Mouse (Mus musculus) bone marrow, adult 2 months (tissue): ENCODE measurements around the gene Plcb4. TPM values are rescaled to one million over a fixed set of nuclear protein-coding genes. Genes with fewer than 3 reads are reported as not detected.

Source experiments
- H3K27ac ChIP-seq: fragments of 200-500 bp; 2 replicates; pipeline ENCODE4 v1.5.1; 2012; ENCODE audit warnings: low read depth, mild to moderate bottlenecking, control low read depth, inconsistent platforms, low read length; ENCODE audit not compliant: control insufficient read depth, poor library complexity, insufficient read depth
- H3K4me1 ChIP-seq: fragments of 200-500 bp; 2 replicates; pipeline ENCODE4 v1.6.1; 2011; ENCODE audit warnings: low read length; ENCODE audit not compliant: control insufficient read depth, insufficient read depth
- H3K4me3 ChIP-seq: fragments of 200-500 bp; replicated peaks from 2 replicates; pipeline ENCODE3; 2011; ENCODE audit warnings: mild to moderate bottlenecking, low read depth, low read length, control low read depth; ENCODE audit not compliant: control insufficient read depth
- CTCF ChIP-seq: fragments of 200-500 bp; IDR thresholded peaks from 2 replicates; pipeline ENCODE4 v1.5.1; 2011; ENCODE audit warnings: low read length, control low read depth; ENCODE audit not compliant: control insufficient read depth, insufficient read depth
- POLR2A ChIP-seq: fragments of 200-500 bp; IDR thresholded peaks from 2 replicates; pipeline ENCODE4 v1.6.1; 2011; ENCODE audit warnings: low read depth, mild to moderate bottlenecking, control low read depth, low read length, borderline replicate concordance; ENCODE audit not compliant: control insufficient read depth
- WGBS: fragments of 180-500 bp; shearing (Covaris S2); methylation state at CpG from one replicate; pipeline ENCODE4 v1.1.7; 2018; 5-methylcytosine and 5-hydroxymethylcytosine counted together
- polyA plus RNA-seq: library from polyadenylated mRNA; stranded (reverse); fragments of >200 nt; gene quantifications from 2 replicates; pipeline ENCODE4 v1.2.4, GENCODE M21; 2011; ENCODE audit warnings: low replicate concordance; ENCODE audit not compliant: missing spikeins, insufficient read depth, insufficient read length

Plcb4 gene
- polyA plus RNA-seq, 1 experiment, result 12.1 TPM

DNA sequence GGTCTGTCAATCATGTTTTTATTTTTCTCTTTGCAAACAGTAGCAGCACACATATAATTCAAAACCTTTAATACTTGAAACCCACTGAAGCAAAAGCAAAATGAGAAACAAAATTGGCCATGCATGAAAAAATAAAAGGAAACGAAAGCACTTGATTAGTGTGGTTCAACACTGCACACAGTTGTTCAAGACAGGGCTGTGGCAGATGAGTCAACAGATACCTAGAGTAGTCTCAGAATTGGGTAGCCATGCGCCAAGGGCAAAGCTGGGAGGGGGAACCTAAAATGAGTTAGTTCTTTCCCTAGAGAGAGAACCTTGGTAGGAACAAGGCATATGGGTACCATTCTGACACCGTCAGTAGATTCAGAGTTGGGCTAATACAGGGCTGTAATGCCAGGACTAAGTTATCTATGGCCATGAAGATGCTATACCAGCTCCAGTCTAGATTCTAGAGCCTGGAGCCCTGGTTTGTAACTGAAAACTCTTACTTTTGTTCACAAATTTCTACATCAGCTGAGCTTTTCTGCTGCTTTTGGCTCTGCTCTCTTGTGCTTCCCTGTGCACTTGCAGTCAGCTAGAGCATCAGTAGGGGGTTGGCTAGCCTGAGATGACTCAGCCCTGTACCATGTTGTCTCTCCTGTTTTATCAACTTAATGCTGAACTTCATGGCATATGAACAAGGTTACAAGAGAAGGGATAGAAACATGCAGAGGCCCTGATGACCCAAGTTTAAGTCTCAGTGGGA lies 168.0 kb downstream of the Plcb4 start:
- WGBS, result 72% methylated on average over 3 of the region's 3 CpGs
- no peaks in the 10 kb centered on the region; the same call in 1 of the 2 replicates for H3K4me1 ChIP-seq
- TF ChIP-seq CTCF (no peak), POLR2A (no peak)
- H3K4me3 ChIP-seq, result no peak overlapping the region
- no peak overlapping the region for H3K27ac ChIP-seq

DNA sequence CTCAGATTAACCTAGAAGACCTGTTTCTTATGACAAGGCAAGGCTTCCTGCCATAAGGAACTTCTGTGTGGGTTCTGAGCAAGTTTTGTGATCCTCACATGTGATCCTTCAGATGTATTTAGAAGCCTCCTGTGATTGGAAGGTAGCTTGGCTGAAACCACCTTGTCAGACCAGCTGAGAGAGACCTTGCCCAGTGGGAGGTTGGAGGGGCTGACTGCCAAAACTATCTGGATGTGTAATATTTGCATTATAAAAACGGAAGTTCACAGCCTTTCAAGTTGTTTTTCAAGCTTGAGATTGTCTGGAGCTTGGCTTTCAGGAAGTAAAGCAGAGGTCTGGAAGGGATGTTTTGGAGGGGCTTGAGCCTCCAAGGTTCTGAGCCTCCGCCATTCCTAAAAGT lies 169.6 kb downstream of the Plcb4 start:
- WGBS, result 49% methylated on average over 2 of the region's 2 CpGs
- no peak overlapping the region for H3K27ac ChIP-seq
- H3K4me1 ChIP-seq, result no peaks in the 10 kb centered on the region; the same call in 1 of the 2 replicates
- TF ChIP-seq POLR2A (no peak), CTCF (no peak)
- H3K4me3 ChIP-seq, result no peak overlapping the region

DNA sequence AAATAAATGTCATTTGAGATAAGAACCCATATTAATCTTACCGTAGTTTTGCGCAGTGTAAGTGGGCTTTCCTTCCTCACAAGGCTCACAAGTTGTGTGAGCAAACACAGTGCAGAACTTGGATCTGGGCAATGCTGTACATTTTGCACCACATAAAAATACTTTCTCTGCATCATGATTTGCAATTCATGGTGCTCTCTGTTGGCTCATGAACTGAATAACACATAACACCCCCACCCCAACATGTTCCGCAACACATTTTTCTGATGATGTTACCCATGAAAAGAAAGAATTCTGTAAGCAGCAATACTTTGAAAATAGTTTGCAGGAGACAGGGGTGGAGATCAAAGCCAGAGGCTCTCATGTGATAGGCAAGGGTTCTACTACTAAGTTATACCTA lies 174.9 kb downstream of the Plcb4 start:
- Histone ChIP-seq H3K4me1 (no peaks in the 10 kb centered on the region; the same call in 1 of the 2 replicates), H3K27ac (no peak overlapping the region), H3K4me3 (no peak overlapping the region)
- WGBS, result 90% methylated on average over 3 of the region's 3 CpGs
- no peak for TF ChIP-seq CTCF
- TF ChIP-seq POLR2A, result no peak

DNA sequence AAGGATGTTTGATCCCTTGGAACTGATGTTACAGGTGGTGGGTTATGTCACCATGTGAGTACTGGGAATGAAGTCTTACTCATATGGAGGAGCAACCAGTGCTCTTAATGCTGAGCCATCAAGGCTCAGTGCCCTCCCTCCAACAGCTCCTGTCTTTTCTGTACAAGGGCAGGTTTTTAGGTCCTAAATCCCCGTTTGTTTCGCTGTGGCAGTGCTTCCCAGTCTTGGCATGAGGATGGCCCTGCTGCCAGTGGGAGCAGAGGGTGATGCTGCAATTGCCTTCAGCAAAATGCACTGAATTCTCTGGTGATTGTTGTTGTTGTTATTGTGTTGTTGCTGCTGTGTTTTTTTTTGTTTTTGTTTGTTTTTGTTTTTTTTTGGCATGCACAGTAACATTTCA lies 175.6 kb downstream of the Plcb4 start:
- Histone ChIP-seq H3K4me3 (no peak overlapping the region), H3K4me1 (no peaks in the 10 kb centered on the region; the same call in 1 of the 2 replicates), H3K27ac (no peak overlapping the region)
- TF ChIP-seq POLR2A (no peak), CTCF (no peak)
- 82% methylated on average over 2 of the region's 2 CpGs for WGBS

DNA sequence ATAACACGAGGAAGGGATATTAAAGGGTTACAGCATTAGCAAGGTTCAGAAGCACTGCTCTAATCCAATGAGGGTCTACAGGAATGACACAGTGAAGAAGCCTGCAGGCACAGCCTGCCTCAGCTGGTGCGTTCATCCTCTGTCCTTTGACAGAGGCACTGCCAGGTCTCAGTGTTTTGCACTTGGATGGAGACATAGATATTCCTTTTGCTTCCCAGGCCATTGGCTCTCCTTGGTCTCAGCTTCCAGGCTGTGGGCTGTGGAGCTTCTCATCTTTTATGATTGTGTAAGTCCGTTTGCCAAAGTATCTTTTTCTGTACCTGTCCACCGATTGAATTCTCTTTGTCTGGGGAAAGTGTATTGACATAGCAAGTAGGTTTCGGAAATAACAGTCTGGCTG lies 177.1 kb downstream of the Plcb4 start:
- no peak overlapping the region for H3K4me3 ChIP-seq
- H3K27ac ChIP-seq, result no peak overlapping the region
- no peak for TF ChIP-seq POLR2A
- no peak for TF ChIP-seq CTCF
- WGBS, result 83% methylated on average over 5 of the region's 5 CpGs
- H3K4me1 ChIP-seq, result no peaks in the 10 kb centered on the region; the same call in 1 of the 2 replicates

DNA sequence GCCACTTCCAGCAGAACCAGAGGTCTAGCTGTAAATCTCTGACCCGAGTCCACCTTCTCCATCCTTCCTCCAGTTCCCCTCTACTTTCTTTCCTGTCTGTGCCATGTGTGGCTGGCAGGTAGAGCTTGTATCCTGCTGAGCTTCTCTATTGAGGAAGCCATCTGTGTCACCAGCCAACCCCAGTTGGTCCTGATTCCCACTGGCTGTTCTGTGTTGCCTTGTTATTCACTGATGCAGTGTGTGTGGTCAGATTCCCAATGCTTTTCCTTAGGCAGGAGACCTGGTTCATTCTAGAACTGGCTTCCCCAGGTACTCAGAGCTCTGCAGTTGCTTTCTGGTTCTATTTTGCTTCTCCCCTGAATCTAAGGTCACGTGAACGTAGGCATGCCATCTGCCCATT lies 177.6 kb downstream of the Plcb4 start:
- WGBS, result 76% methylated on average over 3 of the region's 3 CpGs
- no peak overlapping the region for H3K27ac ChIP-seq
- H3K4me1 ChIP-seq, result no peaks in the 10 kb centered on the region; the same call in 1 of the 2 replicates
- no peak overlapping the region for H3K4me3 ChIP-seq
- TF ChIP-seq POLR2A, result no peak
- no peak for TF ChIP-seq CTCF

DNA sequence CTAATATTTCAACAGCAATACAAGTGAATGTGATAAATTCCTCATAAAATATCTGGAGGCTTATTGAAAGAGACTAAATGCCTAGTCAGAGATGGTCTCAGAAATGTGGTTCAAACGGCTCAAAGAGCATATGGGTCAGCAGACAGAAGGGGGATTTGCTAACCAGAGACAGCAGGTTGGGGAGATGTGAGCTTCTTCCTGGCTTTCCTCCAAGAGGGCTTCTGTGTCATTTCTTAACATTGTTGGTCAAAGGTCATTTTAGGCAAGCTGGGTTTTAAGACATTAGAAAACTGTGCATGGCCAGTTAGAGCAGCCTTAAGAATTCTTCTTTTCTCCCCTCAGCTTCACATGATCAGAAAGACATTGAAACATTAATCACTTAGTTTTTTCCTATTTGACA lies 178.9 kb downstream of the Plcb4 start:
- Histone ChIP-seq H3K4me3 (no peak overlapping the region), H3K4me1 (no peaks in the 10 kb centered on the region; the same call in 1 of the 2 replicates), H3K27ac (no peak overlapping the region)
- WGBS, result 67% methylated on average over 1 of the region's 1 CpGs
- TF ChIP-seq CTCF (no peak), POLR2A (no peak)

DNA sequence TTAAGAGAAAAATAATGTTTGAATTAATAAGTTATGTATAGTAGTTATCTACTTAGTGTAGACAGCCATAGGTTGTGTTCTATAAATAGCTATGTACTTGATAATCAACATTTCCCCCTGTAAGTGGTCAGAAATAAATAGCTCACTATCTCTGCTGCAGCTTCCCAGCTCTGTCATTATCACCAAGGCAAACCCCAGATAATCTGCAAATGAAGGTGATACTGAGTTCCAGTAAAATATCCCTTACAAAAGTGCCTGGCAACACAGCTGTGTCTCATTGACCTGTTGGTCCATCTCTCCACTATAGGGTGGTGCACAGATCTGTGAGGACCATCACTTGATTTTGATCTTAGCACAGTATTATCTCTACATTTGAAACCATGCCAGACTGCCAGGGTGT lies 179.3 kb downstream of the Plcb4 start:
- no peaks in the 10 kb centered on the region; the same call in 1 of the 2 replicates for H3K4me1 ChIP-seq
- no peak overlapping the region for H3K27ac ChIP-seq
- TF ChIP-seq POLR2A (no peak), CTCF (no peak)
- no peak overlapping the region for H3K4me3 ChIP-seq

DNA sequence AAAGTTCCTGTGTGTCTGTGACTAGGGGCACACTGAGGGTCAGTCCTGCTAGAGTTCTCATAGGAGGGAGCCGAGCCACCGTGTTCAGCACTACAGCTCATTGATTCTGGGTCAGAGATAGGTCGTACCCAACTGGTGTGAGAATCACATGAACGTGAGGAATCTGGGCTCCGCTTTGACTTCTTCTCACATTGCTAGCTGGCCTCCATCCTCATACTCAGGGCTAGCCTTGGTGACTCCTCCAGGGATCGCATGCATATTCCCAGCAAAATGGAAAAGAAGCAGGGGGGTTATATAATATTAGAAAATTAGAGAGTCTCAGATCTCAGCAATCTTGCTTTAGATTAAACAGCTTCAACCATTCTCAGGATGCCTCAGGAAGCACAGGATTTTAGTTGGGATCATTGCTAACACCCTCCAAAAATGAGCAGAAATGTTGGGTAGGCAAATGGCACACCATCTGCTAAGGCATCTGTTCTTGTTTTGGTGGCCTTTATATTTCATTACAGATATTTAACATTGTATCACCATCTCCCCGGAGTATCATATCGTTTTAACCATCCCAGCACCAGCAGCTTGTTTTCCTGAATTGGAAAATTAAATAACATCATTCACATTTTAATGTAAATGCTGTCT lies 180.0 kb downstream of the Plcb4 start:
- 83% methylated on average over 8 of the region's 8 CpGs for WGBS
- no peaks in the 10 kb centered on the region; the same call in 1 of the 2 replicates for H3K4me1 ChIP-seq
- H3K27ac ChIP-seq, result no peak overlapping the region
- TF ChIP-seq POLR2A (no peak), CTCF (no peak)
- H3K4me3 ChIP-seq, result no peak overlapping the region
